Mouse (Mus musculus) kidney, adult 2 months (tissue): ENCODE measurements around the gene Pax6.

Experiments used
- CTCF ChIP-seq: fragments of 200-500 bp; conservative IDR thresholded peaks from 2 replicates; pipeline ENCODE4 v1.5.1; 2011; ENCODE audit warnings: low read depth, mild to moderate bottlenecking, control low read depth, low read length, moderate library complexity, mixed read lengths; ENCODE audit not compliant: insufficient read depth, insufficient read length
- POLR2A ChIP-seq: fragments of 200-500 bp; IDR thresholded peaks from one replicate; pipeline ENCODE4 v1.6.1; 2011; ENCODE audit warnings: low read depth, low read length, control low read depth

DNA sequence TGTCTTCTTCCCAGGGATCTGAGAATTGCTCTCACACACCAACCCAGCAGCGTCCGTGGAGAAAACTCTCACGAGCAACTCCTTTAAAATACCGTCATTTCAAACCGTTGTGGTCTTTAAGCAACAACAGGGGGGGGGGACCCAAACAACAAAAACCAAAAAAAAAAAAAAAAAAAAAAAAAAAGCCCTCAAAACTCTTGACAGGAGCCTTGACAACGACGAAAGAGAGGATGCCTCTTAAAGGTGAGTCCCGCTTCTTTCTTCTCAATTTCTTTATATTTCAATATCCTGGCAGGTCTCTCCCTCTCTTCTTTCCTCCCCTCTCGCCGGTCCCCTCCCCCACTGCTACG lies 7.0 kb downstream of the Pax6 start:
- TF ChIP-seq CTCF: no peak
- TF ChIP-seq POLR2A: no peak
